Mouse (Mus musculus) megakaryocyte, embryonic 14.5 days (primary cell): Measurements from ENCODE around the gene Bhlhe23. TPM values are rescaled to one million over a fixed set of nuclear protein-coding genes. Genes with fewer than 3 reads are reported as not detected.

Experiments
- H3K27me3 ChIP-seq: replicated peaks from 2 replicates; pipeline ENCODE3; 2012; ENCODE audit warnings: inconsistent platforms
- H3K36me3 ChIP-seq: replicated peaks from 2 replicates; pipeline ENCODE3; 2012; ENCODE audit warnings: low read length, inconsistent platforms, mixed read lengths
- H3K4me1 ChIP-seq: 2 replicates; pipeline ENCODE4 v1.6.1; 2012; ENCODE audit warnings: inconsistent platforms
- H3K4me3 ChIP-seq: replicated peaks from 2 replicates; pipeline ENCODE3; 2012; ENCODE audit warnings: moderate library complexity, mild to moderate bottlenecking, inconsistent platforms
- H3K9me3 ChIP-seq: 2 replicates; pipeline ENCODE4 v1.6.1; 2012; ENCODE audit warnings: inconsistent platforms
- FLI1 ChIP-seq: IDR thresholded peaks from 2 replicates; pipeline ENCODE4 v1.6.1; 2012; ENCODE audit warnings: low read length, inconsistent platforms, mixed read lengths
- GATA1 ChIP-seq: IDR thresholded peaks from 3 replicates; pipeline ENCODE4 v1.6.1; 2012; ENCODE audit warnings: mixed read lengths, low read length, inconsistent platforms, borderline replicate concordance
- polyA plus RNA-seq: library from polyadenylated mRNA; stranded (reverse); fragments of >175 nt; gene quantifications from 2 replicates; pipeline ENCODE4 v1.2.3, GENCODE M21; 2012; ENCODE audit warnings: low replicate concordance; ENCODE audit not compliant: insufficient read depth

Bhlhe23 gene
- polyA plus RNA-seq, 1 experiment = not detected

DNA sequence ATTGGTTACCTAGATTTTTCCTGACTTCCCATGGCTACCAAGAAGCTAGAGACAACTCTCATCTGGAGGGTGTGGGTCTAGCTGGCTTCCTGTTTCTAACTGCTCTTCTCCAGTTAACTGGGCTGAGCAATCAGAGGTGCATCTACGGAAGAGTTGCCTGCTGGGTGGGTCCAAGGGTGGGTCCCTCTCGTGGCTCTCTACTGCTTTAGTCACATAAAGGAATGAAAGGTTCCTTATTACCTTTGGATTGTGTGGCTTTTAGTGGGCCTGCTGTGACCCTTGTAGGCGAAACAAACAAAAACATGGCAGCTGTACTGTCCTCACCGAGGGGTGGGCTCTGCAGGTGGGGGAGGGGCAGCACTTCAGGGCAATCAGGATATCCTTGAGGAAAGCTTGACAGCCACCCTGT is 49.1 kb downstream of the Bhlhe23 start:
- Histone ChIP-seq H3K9me3 (no peaks in the 10 kb centered on the region), H3K4me3 (no peak overlapping the region), H3K27me3 (peaks cover 2% of the 10 kb centered on the region), H3K36me3 (peaks cover 29% of the 10 kb centered on the region), H3K4me1 (peaks cover 60% of the 10 kb centered on the region)
- TF ChIP-seq GATA1 = no peak
- TF ChIP-seq FLI1 = no peak

DNA sequence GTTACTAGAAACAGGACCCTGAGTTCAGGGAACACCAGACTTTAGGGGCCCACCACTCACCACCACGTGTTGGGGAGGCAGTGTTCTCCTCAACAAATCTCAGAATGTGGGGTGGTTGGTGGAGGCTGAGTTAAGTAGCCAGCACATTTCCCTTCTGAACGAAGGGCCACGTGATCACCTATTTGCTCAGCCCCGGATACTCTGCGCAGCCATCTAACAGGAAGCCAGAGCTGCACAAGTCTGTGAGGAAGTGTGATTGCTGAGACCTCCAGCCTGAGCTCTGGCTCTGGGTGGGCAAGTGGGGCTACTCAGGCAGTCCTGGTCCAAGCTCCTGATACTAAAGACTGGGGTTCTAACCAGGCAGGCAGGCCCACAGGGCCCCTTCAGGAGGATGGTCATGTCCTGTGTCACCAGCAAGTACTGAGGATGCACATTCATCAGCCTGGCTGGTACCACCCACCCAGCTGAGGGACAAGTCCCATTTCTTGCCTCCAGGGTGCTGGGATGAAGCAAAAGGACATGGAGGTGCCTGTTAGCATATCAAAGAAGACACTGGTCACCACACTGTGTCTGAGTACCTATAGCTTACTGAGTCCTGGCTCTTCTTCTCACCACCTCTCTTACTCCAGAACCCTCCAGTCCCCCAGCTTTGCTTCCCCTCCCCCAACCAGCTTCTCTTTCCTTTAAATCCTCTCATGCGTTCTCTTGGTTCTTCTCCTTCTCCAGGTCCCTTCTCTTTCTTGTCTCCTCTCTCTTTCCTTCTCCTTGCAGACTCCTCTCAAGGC is 49.9 kb downstream of the Bhlhe23 start:
- Histone ChIP-seq H3K36me3 (peaks cover 29% of the 10 kb centered on the region), H3K27me3 (peaks cover 2% of the 10 kb centered on the region), H3K9me3 (no peaks in the 10 kb centered on the region), H3K4me1 (peaks cover 54% of the 10 kb centered on the region), H3K4me3 (peak overlapping the region; percentile 91)
- no peak for TF ChIP-seq GATA1
- TF ChIP-seq FLI1 = no peak

DNA sequence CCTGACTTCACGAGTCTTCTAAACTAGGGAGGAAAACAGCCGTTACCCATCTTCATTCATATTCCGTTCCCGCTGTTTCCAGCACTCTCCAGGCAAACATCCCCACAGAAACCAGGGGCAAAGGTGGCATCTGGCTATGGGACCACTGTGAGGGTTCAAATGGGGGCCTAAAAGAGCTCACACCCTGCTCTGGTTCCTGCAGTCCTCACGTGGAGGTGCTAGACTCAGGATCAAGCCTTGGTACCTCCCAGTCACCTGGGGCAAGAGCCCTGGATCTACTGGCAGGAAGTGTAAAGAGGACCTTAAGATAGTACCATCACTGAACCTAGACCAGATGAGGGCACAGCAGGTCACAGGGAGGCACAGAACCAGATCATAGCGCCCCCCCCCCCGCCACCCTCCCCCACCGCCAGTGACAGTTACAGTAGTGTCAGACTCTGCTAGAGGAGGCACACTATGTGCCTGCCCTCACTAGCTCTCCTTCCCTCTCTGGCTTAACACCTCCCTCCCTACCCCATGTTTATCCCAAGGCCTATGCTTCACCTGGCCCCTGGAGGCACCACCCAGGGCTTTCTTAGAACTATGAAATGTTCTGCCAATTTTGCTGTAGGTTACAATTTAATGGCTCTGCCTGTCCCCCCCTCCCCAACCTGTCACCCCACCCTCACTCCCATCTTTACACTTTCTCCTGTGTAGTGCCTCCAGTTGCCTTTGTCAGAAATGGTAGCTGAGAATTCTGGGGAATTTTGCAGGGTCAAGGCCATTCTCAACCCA is 50.7 kb downstream of the Bhlhe23 start:
- H3K4me3 ChIP-seq = peak overlapping the region; percentile 91
- TF ChIP-seq GATA1 (no peak), FLI1 (no peak)
- H3K9me3 ChIP-seq = no peaks in the 10 kb centered on the region
- H3K4me1 ChIP-seq = peaks cover 50% of the 10 kb centered on the region
- H3K36me3 ChIP-seq = peaks cover 35% of the 10 kb centered on the region
- H3K27me3 ChIP-seq = peaks cover 2% of the 10 kb centered on the region

DNA sequence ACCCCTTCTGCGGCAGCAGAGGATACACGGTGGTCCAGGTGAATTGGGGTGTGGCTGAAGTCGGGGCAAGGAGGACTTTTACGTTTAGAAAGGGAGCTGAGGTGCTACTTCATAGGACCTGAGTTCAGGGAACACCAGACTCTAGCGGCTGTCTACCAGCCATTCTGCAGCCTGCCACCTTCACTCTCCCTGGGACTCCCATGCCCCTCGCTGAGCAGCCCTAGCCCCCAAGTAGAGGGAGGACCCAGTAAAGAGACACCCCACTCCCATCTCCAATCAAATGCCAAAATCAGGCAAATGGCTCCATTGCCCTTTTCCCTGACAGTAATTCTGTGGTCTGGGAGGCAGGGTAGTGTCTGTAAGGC is 51.3 kb downstream of the Bhlhe23 start:
- H3K36me3 ChIP-seq = peaks cover 42% of the 10 kb centered on the region
- peaks cover 46% of the 10 kb centered on the region for H3K4me1 ChIP-seq
- no peaks in the 10 kb centered on the region for H3K9me3 ChIP-seq

DNA sequence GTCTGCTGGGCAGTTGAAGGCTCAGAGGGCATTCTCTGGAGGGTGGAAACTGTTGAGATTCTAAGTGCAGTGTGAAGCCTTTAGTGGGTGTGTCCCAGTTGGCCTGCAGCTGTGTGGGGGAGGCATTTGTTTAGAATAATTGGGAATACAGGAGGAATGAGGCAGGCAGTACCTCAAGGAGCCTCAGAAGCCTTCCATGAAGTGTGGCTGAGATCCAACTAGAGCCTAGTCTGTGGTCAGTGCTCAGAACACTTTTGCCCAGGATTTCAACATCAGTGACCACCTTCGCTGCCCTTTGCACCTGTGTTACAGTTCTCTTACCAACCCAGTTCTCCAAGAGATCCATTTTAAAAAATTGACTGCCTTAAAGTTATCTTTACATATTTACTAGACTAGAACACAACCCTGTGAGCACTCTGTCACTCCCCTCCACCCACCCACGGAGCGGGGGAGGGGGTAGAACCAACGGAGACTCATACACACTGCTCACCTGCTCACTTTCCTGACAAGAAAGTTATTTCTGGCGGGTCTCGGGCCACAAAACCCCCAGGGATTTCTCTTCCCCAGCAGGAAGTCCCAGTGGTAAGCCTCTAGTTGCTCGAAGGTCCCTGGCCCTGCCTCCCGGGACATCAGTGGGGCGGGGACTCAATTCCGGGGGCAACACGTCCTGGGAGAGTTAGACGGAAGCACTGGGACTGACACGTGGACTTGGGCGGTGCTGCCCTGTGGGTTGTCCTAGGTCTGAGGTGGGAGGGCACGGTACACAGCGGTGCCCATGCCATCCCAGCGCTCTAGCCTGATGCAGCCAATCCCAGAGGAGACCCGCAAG is 51.9 kb downstream of the Bhlhe23 start, which contains the start of gene Slc17a9:
Slc17a9 (plus strand) TSS at position 679 of the 829 bp plus-strand sequence.
- Histone ChIP-seq H3K4me3 (peak within 1 kb of the TSS; percentile 91), H3K9me3 (no peaks in the 10 kb centered on the region), H3K4me1 (peaks cover 46% of the 10 kb centered on the region), H3K36me3 (peaks cover 48% of the 10 kb centered on the region), H3K27me3 (peaks cover 2% of the 10 kb centered on the region)
- TF ChIP-seq FLI1 (no peak), GATA1 (no peak)

More for the DNA sequence above, 51.3 kb downstream of the Bhlhe23 start:
- Histone ChIP-seq H3K27me3 (peaks cover 2% of the 10 kb centered on the region), H3K4me3 (peak overlapping the region; percentile 91)
- TF ChIP-seq FLI1 = no peak
- TF ChIP-seq GATA1 = no peak

Other genes with a start within 250 kb of the Bhlhe23 start
- 9.1 and 22.4 TPM in 2 replicates for gene Mrgbp, start 195.6 kb downstream of the Bhlhe23 start, polyA plus RNA-seq
- gene Ogfr, start 187.7 kb downstream of the Bhlhe23 start, polyA plus RNA-seq = 94.3 and 124 TPM in 2 replicates
- gene Col9a3, start 179.1 kb downstream of the Bhlhe23 start, polyA plus RNA-seq = 1.9 TPM in 1 of 2 replicates, not detected in the other
- 0.44 TPM in 1 of 2 replicates, not detected in the other for gene Tcfl5, start 134.2 kb downstream of the Bhlhe23 start, polyA plus RNA-seq
- gene Dido1, start 66.9 kb downstream of the Bhlhe23 start, polyA plus RNA-seq = 3.4 and 8.4 TPM in 2 replicates
- gene Gid8, start 66.8 kb downstream of the Bhlhe23 start, polyA plus RNA-seq = 10.8 TPM in 1 of 2 replicates, not detected in the other
- 3.5 and 6.1 TPM in 2 replicates for gene Slc17a9, start 51.6 kb downstream of the Bhlhe23 start, polyA plus RNA-seq
- gene Ythdf1, start 144.0 kb upstream of the Bhlhe23 start, polyA plus RNA-seq = 15.0 and 21.3 TPM in 2 replicates
- gene Birc7, start 152.1 kb upstream of the Bhlhe23 start, polyA plus RNA-seq = not detected in 2 replicates
- gene Nkain4, start 177.8 kb upstream of the Bhlhe23 start, polyA plus RNA-seq = not detected in 2 replicates
- gene Arfgap1, start 190.3 kb upstream of the Bhlhe23 start, polyA plus RNA-seq = 10.9 and 22.8 TPM in 2 replicates
- 3.0 and 9.2 TPM in 2 replicates for gene Col20a1, start 209.6 kb upstream of the Bhlhe23 start, polyA plus RNA-seq